Mouse (Mus musculus): ENCODE measurements around the gene Olfr305. TPM values are rescaled to one million over a fixed set of nuclear protein-coding genes. Genes with fewer than 3 reads are reported as not detected.

Olfr305 gene
- not detected for total RNA-seq (2023)

DNA sequence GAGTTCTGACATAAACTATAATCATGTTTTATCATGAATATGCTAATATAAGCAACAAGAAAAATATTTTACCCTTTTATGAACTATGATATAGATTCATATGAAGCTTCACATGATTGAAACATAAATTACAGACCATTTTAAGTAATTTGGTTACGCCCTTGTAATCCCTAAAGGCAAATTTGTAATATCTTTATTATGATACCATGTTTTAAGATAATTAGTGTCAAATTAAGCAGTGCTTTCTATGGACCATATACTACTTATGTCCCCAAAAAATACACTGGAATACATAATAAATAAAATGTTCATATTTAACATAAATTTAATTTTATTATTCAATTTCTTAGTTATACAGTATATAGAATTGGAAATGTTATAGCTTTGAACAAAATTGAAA, at the start of gene Olfr305:
Gene Olfr305 (minus strand): TSS at position 101 of the 400 bp plus-strand sequence.

DNA sequence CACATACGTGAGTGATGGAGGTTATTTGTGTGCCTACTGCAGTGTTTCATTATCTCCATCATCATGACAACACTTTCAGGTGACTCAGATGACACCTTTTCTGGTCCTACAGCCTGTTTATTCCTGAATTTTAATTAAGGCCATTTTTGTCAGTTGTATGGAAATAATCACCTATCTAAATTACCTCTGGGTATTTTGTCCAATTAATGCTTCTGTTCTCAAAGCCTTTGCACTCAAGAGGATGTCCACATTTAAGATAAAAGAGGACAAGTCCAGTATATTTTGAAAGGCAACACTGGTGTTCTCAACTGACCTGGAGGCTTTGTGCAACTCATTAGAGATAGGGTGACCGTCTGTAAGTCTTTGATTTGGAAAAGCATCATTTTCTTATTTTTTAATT, 36.8 kb upstream of the Olfr305 start, which contains the start of gene Olfr301:
Gene Olfr301 (plus strand): TSS at position 301 of the 400 bp plus-strand sequence.

DNA sequence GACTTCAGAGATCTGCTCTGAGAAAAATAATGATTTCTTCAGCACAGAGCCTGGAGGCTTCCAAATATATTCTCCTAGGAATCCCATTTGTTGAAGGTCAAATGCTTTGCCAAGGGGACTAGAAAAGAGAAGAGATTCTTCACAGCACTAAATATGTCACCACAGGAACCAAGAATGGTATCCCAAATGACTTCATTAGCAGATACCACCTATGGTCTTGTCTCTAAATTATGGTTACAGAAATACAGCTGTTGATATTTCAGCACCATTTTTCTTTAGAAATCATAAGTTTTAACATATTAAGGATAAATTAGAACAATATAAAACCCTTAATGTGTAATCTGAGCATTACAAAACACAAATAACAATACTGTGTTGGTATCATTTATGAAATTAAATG, 31.0 kb upstream of the Olfr305 start, which contains the start of gene Olfr303:
Gene Olfr303 (minus strand): TSS at position 101 of the 400 bp plus-strand sequence.

DNA sequence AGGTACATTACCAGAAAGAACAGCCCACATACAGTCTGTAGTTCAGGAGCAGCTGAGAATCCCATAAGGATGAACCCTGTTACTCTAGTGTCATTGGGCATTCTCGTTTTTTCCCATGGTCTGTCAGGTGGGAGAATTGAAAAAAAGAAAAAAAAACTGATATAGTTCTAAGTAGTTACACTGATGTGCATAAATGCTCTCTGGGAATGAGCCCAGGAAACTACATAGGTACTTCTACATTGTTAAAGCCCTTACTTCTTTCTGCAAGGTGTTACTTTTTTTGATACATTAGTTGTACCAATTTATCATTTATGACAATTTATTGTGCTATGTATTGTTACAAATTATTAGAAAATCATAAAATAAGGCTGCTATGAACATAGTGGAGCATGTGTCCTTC, 19.8 kb upstream of the Olfr305 start, which contains the start of gene Olfr304:
Gene Olfr304 (minus strand): TSS at position 101 of the 400 bp plus-strand sequence.

DNA sequence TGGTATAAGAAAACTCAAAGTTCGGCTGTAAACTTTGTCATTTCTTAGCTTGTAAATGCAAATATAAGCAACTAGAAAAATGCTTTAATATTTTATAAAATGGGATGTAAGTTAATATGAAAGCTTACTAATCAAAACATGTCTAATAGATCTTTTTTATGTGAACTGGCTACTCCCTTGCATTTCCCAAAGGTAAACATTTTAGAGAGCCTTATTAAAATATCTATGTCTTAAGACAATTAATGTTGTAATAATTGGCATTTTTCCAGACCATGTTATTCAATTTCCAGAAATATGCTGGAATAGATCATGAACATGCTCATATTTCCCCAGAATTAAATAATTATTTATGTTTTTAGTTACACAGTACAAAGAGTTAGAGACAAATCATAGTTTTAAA, 29.2 kb downstream of the Olfr305 start, which contains the start of gene Olfr307:
Gene Olfr307 (minus strand): TSS at position 101 of the 400 bp plus-strand sequence.

DNA sequence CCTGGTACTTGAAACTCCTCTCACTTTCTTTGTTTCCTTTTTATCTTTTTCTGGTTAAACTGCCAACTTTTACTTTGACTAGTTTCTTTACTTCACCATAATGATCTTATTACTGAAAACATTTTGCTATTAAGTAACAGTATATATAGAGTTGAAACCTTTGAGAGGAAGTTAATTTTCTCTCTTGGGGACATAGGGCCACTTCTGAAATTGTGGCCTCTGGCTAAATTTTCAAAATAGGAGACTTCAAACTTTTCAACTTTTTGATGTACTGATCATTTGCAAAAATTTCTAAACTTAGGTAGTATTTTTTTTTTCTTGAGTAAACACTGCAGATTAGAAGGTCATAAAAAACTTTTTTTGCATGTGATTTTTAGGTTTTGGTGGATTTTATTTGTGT, 41.2 kb downstream of the Olfr305 start, which contains the start of gene Olfr308:
Gene Olfr308 (minus strand): TSS at position 101 of the 400 bp plus-strand sequence.

DNA sequence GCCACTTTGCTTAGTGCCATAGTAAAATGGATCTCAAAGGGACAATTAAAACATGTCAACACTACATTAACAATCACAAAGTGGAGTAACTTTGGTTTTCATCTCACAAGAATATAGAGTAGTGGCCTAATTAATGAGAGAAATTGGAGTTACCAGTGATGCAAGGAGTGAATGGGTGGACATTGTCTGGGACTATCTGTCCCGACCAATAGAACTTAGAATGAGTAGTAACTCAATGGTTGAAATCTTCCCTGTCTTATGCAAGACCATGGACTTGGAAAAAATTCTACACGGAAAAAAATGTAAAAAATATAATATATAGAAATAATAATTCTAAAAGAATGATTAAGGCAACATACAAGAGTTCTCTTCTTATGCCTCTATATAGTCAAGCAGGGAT, 53.1 kb downstream of the Olfr305 start, which contains the start of gene Olfr309:
Gene Olfr309 (minus strand): TSS at position 101 of the 400 bp plus-strand sequence.

Other genes with a start within 250 kb of the Olfr305 start
- not detected for gene Vmn2r75, start 195.2 kb downstream of the Olfr305 start, total RNA-seq (2023)
- gene Vmn2r76, start 120.6 kb downstream of the Olfr305 start, total RNA-seq (2023): not detected
- not detected for gene Olfr310, start 89.8 kb downstream of the Olfr305 start, total RNA-seq (2023)
- gene Olfr309, start 53.2 kb downstream of the Olfr305 start, total RNA-seq (2023): not detected
- not detected for gene Olfr308, start 41.3 kb downstream of the Olfr305 start, total RNA-seq (2023)
- not detected for gene Olfr307, start 29.3 kb downstream of the Olfr305 start, total RNA-seq (2023)
- gene Olfr304, start 19.7 kb upstream of the Olfr305 start, total RNA-seq (2023): not detected
- not detected for gene Olfr303, start 30.9 kb upstream of the Olfr305 start, total RNA-seq (2023)
- gene Olfr301, start 36.9 kb upstream of the Olfr305 start, total RNA-seq (2023): not detected
- gene Olfr299, start 93.0 kb upstream of the Olfr305 start, total RNA-seq (2023): not detected
- not detected for gene Olfr298, start 125.6 kb upstream of the Olfr305 start, total RNA-seq (2023)
- gene Olfr297, start 153.0 kb upstream of the Olfr305 start, total RNA-seq (2023): not detected
- not detected for gene Olfr295, start 216.9 kb upstream of the Olfr305 start, total RNA-seq (2023)
- gene Olfr294, start 249.7 kb upstream of the Olfr305 start, total RNA-seq (2023): not detected